Mouse (Mus musculus): ENCODE measurements around the gene Fcrla. TPM values are rescaled to one million over a fixed set of nuclear protein-coding genes. Genes with fewer than 3 reads are reported as not detected.
A peak's percentile ranks its signal among the peaks of the same experiment; 100 is the strongest.
"Not testable (repeated sequence)": the region's sequence is repeated elsewhere in the genome, so short reads cannot be mapped to it uniquely, and the experiment has no call there.

The Fcrla gene
- polyA plus RNA-seq, 1 experiment from 2014 or later, result 0.67 TPM

DNA sequence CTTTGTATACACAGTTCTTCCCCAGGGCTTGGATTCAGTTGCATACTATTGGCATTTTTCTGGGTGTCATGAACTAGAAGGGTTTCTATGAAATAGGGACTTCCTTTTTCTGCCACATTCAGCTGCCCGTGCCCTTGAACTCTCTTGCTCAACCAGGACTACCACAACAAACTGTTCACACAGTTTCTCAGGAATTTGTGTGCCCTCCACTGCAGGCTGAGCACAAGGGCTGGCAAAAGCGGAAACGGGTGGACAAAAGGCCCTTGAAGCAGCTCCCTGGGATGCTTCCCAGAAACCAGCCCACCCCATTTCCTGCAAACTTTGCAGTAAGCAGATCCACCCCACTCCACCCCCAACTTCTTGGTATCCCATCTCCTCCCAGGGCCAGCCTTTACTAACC is 40.2 kb upstream of the Fcrla start:
- no peak overlapping the region for H3K27ac ChIP-seq (ENCODE audit: low read length)

DNA sequence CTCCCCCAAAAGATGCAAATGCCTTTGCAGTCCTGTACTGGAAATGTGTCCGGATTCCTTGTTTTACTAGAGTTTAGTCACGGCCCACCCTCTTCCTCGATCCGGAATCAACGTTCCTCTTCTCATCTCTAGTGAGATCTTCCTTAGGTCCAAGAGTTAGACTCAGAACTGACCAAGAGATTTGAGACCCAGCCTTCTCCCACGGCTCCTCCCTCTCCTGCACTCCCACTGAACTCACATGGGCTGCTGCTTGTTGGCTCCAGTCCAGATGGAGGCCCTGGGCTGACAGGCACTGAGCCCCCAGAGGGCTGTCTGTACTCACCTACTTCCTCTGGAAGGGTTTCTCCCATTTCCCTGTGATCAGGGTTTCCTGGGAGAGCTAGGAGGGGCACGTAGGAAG is 35.7 kb upstream of the Fcrla start:
- Histone ChIP-seq H3K9me3 (replicated peaks; ENCODE audit: control insufficient read depth, low read length) (no peaks in the 10 kb centered on the region), H3K4me1 (ENCODE audit: control insufficient read depth, low read depth, low read length) (peaks cover 4% of the 10 kb centered on the region), H3K4me2 (ENCODE audit: low read depth, low read length) (no peak overlapping the region), H3K36me3 (ENCODE audit: control insufficient read depth, insufficient read depth) (no peaks in the 10 kb centered on the region), H3K9ac (ENCODE audit: low read depth, low read length) (no peak overlapping the region), H3K27me3 (ENCODE audit: control insufficient read depth, insufficient read depth, low read depth, low read length) (no peaks in the 10 kb centered on the region), H3K27ac (ENCODE audit: low read length) (no peak overlapping the region), H3K4me3 (ENCODE audit: low read depth, low read length) (no peak overlapping the region)
- peak; percentile 50; the same call in 1 of the 2 replicates for ATAC-seq (ENCODE audit: low read depth)
- WGBS (ENCODE audit: insufficient replicate concordance), result 66% methylated on average over 7 of the region's 7 CpGs

More for the DNA sequence above, 40.2 kb upstream of the Fcrla start:
- ATAC-seq (ENCODE audit: low read depth), result no peak
- H3K9ac ChIP-seq (ENCODE audit: low read depth, low read length), result no peak overlapping the region
- WGBS (ENCODE audit: insufficient replicate concordance), result 54% methylated on average over 3 of the region's 3 CpGs
- H3K27me3 ChIP-seq (ENCODE audit: control insufficient read depth, insufficient read depth, low read depth, low read length), result no peaks in the 10 kb centered on the region
- H3K9me3 ChIP-seq (replicated peaks; ENCODE audit: control insufficient read depth, low read length), result no peaks in the 10 kb centered on the region
- no peak overlapping the region for H3K4me2 ChIP-seq (ENCODE audit: low read depth, low read length)
- no peak overlapping the region for H3K4me3 ChIP-seq (ENCODE audit: low read depth, low read length)
- H3K4me1 ChIP-seq (ENCODE audit: control insufficient read depth, low read depth, low read length), result no peaks in the 10 kb centered on the region
- no peaks in the 10 kb centered on the region for H3K36me3 ChIP-seq (ENCODE audit: control insufficient read depth, insufficient read depth)

DNA sequence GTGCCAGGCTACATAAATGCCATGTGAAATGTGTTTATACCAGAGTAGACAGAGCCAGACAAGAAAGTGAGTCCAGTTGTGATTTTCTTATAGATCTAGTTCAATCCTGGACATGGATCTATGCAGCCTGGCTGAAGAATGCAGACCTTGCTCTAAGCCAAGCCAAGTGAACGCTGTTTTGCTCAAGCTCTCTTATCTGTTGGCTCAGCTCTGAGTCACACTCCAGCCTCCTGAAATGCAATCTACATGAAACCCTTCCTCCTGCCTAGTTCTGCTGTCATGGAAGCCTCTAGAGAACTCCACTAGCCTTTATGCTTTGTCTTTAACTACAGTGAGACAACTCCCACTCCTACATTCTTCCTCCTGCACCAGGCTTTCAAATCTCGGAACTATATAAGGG is 34.9 kb upstream of the Fcrla start:
- Histone ChIP-seq H3K27me3 (ENCODE audit: control insufficient read depth, insufficient read depth, low read depth, low read length) (no peaks in the 10 kb centered on the region), H3K4me2 (ENCODE audit: low read depth, low read length) (no peak overlapping the region), H3K27ac (ENCODE audit: low read length) (no peak overlapping the region), H3K4me1 (ENCODE audit: control insufficient read depth, low read depth, low read length) (peaks cover 4% of the 10 kb centered on the region), H3K9ac (ENCODE audit: low read depth, low read length) (no peak overlapping the region), H3K9me3 (replicated peaks; ENCODE audit: control insufficient read depth, low read length) (no peaks in the 10 kb centered on the region), H3K36me3 (ENCODE audit: control insufficient read depth, insufficient read depth) (no peaks in the 10 kb centered on the region), H3K4me3 (ENCODE audit: low read depth, low read length) (no peak overlapping the region)
- 34% methylated on average over 2 of the region's 2 CpGs for WGBS (ENCODE audit: insufficient replicate concordance)
- no peak for ATAC-seq (ENCODE audit: low read depth)

DNA sequence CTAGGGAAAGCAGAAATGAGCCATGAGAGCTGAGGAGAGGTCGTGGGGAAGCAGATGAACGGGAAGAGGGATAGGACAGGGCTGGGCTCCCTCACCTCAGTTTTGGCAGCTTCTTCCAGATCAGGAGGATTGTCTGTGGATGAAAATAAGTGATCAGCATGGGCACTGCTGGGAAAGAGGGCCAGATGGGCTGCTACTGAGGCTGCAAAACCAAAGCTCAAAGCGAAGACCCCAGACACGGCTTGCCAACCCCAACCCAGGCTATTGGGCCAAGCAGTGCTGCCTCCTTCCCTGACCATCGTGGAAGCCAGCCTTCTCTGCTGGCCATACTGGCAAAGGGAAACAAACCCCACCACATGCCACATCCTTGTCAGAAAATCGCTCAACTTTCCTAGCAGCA is 33.7 kb upstream of the Fcrla start:
- H3K9ac ChIP-seq (ENCODE audit: low read depth, low read length), result no peak overlapping the region
- no peak for ATAC-seq (ENCODE audit: low read depth)
- no peak overlapping the region for H3K27ac ChIP-seq (ENCODE audit: low read length)
- H3K9me3 ChIP-seq (replicated peaks; ENCODE audit: control insufficient read depth, low read length), result no peaks in the 10 kb centered on the region
- no peaks in the 10 kb centered on the region for H3K27me3 ChIP-seq (ENCODE audit: control insufficient read depth, insufficient read depth, low read depth, low read length)
- no peaks in the 10 kb centered on the region for H3K36me3 ChIP-seq (ENCODE audit: control insufficient read depth, insufficient read depth)
- H3K4me2 ChIP-seq (ENCODE audit: low read depth, low read length), result no peak overlapping the region
- H3K4me1 ChIP-seq (ENCODE audit: control insufficient read depth, low read depth, low read length), result peaks cover 4% of the 10 kb centered on the region
- 56% methylated on average over 6 of the region's 6 CpGs for WGBS (ENCODE audit: insufficient replicate concordance)
- H3K4me3 ChIP-seq (ENCODE audit: low read depth, low read length), result no peak overlapping the region

DNA sequence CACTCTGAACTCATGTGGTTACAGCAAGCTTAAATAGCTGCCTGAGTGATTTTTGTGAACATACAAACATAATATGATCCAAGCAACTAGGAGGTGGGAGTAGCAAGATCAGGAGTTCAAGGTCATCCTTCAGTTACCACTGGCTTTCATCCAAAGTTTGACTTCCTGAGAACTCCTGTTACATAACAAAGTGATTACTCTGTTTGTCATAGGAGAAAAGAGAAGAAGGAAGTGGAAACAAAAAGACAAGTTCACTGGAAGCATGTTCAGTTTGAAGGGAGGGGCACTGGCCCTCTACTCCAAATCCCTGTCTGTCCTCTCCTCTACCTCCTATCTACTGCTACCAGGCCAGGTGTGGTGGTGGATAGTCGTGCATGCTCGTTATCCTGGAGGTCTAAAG is 32.4 kb upstream of the Fcrla start:
- Histone ChIP-seq H3K36me3 (ENCODE audit: control insufficient read depth, insufficient read depth) (no peaks in the 10 kb centered on the region), H3K4me2 (ENCODE audit: low read depth, low read length) (no peak overlapping the region), H3K4me3 (ENCODE audit: low read depth, low read length) (no peak overlapping the region), H3K9ac (ENCODE audit: low read depth, low read length) (no peak overlapping the region), H3K27me3 (ENCODE audit: control insufficient read depth, insufficient read depth, low read depth, low read length) (no peaks in the 10 kb centered on the region), H3K4me1 (ENCODE audit: control insufficient read depth, low read depth, low read length) (peaks cover 4% of the 10 kb centered on the region), H3K27ac (ENCODE audit: low read length) (no peak overlapping the region), H3K9me3 (replicated peaks; ENCODE audit: control insufficient read depth, low read length) (no peaks in the 10 kb centered on the region)
- WGBS (ENCODE audit: insufficient replicate concordance), result 15% methylated on average over 2 of the region's 2 CpGs
- ATAC-seq (ENCODE audit: low read depth), result no peak

DNA sequence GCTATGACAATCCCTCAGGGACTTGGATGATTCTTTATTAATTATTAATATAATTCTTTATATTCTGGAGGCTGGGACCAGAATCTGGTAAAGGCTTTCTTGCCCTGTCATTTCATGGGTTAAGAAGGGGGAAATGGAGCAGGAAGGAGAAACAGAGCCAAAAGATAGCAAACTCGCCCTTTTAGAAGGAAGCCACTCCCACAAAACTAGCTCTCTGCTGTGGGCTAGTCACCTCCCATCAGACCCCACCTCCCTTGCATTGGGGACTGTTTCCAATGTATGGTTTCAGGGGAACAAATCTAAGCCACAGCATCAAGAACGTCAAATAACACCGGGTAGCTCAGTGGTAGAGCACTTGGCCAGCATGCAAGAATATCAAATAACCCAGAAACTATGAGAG is 30.8 kb upstream of the Fcrla start:
- WGBS (ENCODE audit: insufficient replicate concordance), result 25% methylated on average over 3 of the region's 3 CpGs
- H3K9ac ChIP-seq (ENCODE audit: low read depth, low read length), result no peak overlapping the region
- no peaks in the 10 kb centered on the region for H3K27me3 ChIP-seq (ENCODE audit: control insufficient read depth, insufficient read depth, low read depth, low read length)
- no peak overlapping the region for H3K4me2 ChIP-seq (ENCODE audit: low read depth, low read length)
- peaks cover 4% of the 10 kb centered on the region for H3K4me1 ChIP-seq (ENCODE audit: control insufficient read depth, low read depth, low read length)
- H3K9me3 ChIP-seq (replicated peaks; ENCODE audit: control insufficient read depth, low read length), result no peaks in the 10 kb centered on the region
- no peak overlapping the region for H3K27ac ChIP-seq (ENCODE audit: low read length)
- ATAC-seq (ENCODE audit: low read depth), result no peak
- no peaks in the 10 kb centered on the region for H3K36me3 ChIP-seq (ENCODE audit: control insufficient read depth, insufficient read depth)
- H3K4me3 ChIP-seq (ENCODE audit: low read depth, low read length), result no peak overlapping the region

DNA sequence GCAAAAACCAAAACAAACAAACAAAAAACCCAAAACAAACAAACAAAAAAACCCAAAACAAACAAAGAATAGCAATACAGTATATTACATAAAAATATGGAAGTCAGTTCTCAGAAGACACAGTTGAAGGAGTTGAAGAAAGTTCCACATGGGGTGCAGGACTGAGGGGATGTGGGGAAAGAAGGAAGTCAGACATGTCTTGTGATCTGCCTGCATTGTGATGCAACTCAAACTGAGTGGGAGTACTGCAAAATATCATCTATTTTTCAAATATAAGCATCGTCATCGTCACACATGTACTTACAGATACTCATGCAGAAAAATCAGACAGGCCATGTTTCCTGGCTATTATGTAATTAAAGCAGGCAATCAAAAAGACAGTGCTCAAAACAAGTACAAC is 25.8 kb upstream of the Fcrla start:
- no peaks in the 10 kb centered on the region for H3K27me3 ChIP-seq (ENCODE audit: control insufficient read depth, insufficient read depth, low read depth, low read length)
- H3K9ac ChIP-seq (ENCODE audit: low read depth, low read length), result no peak overlapping the region
- H3K4me2 ChIP-seq (ENCODE audit: low read depth, low read length), result no peak overlapping the region
- H3K4me1 ChIP-seq (ENCODE audit: control insufficient read depth, low read depth, low read length), result no peaks in the 10 kb centered on the region; the same call in 1 of the 2 replicates
- no peak for ATAC-seq (ENCODE audit: low read depth)
- H3K36me3 ChIP-seq (ENCODE audit: control insufficient read depth, insufficient read depth), result no peaks in the 10 kb centered on the region
- no peaks in the 10 kb centered on the region for H3K9me3 ChIP-seq (replicated peaks; ENCODE audit: control insufficient read depth, low read length)
- H3K27ac ChIP-seq (ENCODE audit: low read length), result no peak overlapping the region
- no peak overlapping the region for H3K4me3 ChIP-seq (ENCODE audit: low read depth, low read length)
- WGBS (ENCODE audit: insufficient replicate concordance), result 49% methylated on average over 2 of the region's 2 CpGs

DNA sequence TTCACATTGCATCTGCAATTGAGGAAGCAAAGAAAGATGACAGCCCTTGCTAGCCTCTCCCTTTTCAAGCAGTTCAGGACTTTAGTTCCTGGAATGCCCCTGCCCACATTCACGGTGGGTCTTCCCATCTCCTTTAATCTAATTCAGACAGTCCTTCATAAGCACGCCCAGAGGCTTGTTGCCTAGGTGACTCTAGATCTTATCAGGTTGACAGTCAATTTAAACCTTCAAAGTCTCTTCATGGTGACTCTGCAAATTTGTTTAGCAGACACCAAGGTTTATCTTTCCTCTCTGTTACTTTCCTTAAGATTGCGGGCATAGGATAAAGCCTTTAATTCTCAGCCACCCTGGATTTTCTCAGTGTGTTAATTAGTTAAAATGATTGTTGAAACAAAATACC is 23.4 kb upstream of the Fcrla start:
- Histone ChIP-seq H3K27me3 (ENCODE audit: control insufficient read depth, insufficient read depth, low read depth, low read length) (no peaks in the 10 kb centered on the region), H3K27ac (ENCODE audit: low read length) (no peak overlapping the region), H3K4me3 (ENCODE audit: low read depth, low read length) (no peak overlapping the region), H3K9ac (ENCODE audit: low read depth, low read length) (no peak overlapping the region), H3K9me3 (replicated peaks; ENCODE audit: control insufficient read depth, low read length) (no peaks in the 10 kb centered on the region; the same call in 1 of the 2 replicates), H3K4me1 (ENCODE audit: control insufficient read depth, low read depth, low read length) (no peaks in the 10 kb centered on the region; the same call in 1 of the 2 replicates), H3K4me2 (ENCODE audit: low read depth, low read length) (no peak overlapping the region), H3K36me3 (ENCODE audit: control insufficient read depth, insufficient read depth) (no peaks in the 10 kb centered on the region)
- 0 out of 2 replicates have a peak, but pooled peaks have one; percentile 30 for ATAC-seq (ENCODE audit: low read depth)
- 8% methylated on average over 3 of the region's 3 CpGs for WGBS (ENCODE audit: insufficient replicate concordance)

DNA sequence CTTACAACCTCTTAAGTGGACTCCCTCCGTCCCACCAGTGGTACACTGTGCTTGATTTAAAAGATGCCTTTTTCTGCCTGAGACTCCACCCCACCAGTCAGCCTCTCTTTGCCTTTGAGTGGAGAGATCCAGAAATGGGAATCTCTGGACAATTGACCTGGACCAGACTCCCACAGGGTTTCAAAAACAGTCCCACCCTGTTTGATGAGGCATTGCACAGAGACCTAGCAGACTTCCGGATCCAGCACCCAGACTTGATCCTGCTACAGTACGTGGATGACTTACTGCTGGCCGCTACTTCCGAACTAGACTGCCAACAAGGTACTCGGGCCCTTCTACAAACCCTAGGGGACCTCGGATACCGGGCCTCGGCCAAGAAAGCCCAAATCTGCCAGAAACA is 17.5 kb upstream of the Fcrla start:
- H3K9ac ChIP-seq (ENCODE audit: low read depth, low read length); H3K27me3 ChIP-seq (ENCODE audit: control insufficient read depth, insufficient read depth, low read depth, low read length); ATAC-seq (ENCODE audit: low read depth); H3K4me2 ChIP-seq (ENCODE audit: low read depth, low read length); H3K4me1 ChIP-seq (ENCODE audit: control insufficient read depth, low read depth, low read length); H3K36me3 ChIP-seq (ENCODE audit: control insufficient read depth, insufficient read depth); H3K27ac ChIP-seq (ENCODE audit: low read length); H3K4me3 ChIP-seq (ENCODE audit: low read depth, low read length); H3K9me3 ChIP-seq (replicated peaks; ENCODE audit: control insufficient read depth, low read length): not testable (repeated sequence)
- WGBS (ENCODE audit: insufficient replicate concordance), result 89% methylated on average over 5 of the region's 9 CpGs
